Mouse (Mus musculus) liver, embryonic 14.5 days (tissue): ENCODE results near the gene Rpl3l. TPM values are rescaled to one million over a fixed set of nuclear protein-coding genes. Genes with fewer than 3 reads are reported as not detected.

Source experiments
- ATAC-seq: fragments of 200-750 bp; cut with Nextera tagmentation; 2 replicates; pipeline ENCODE4 v1.8.0; 2017; ENCODE audit warnings: moderate number of reproducible peaks, mild to moderate bottlenecking, moderate library complexity; ENCODE audit not compliant: insufficient read depth
- DNase-seq, 3 experiments: peaks; one replicate each; pipeline ENCODE4 v3.0.0-alpha.2; 2012 to 2013; ENCODE audit warnings: low read depth in 3 of 3, low spot score in 3 of 3
- H3K27ac ChIP-seq: fragments of 300-500 bp; sonication (generic); 2 replicates; pipeline ENCODE4 v1.5.1; 2014; ENCODE audit warnings: moderate library complexity, mild to moderate bottlenecking, control low read depth, inconsistent platforms
- H3K27me3 ChIP-seq: fragments of 300-500 bp; sonication (generic); 2 replicates; pipeline ENCODE4 v1.6.1; 2014; ENCODE audit warnings: mild to moderate bottlenecking, low read length, moderate library complexity; ENCODE audit not compliant: control insufficient read depth, insufficient read depth
- H3K36me3 ChIP-seq: fragments of 300-500 bp; sonication (generic); replicated peaks from 2 replicates; pipeline ENCODE4 v1.6.1; 2014; ENCODE audit warnings: low read depth; ENCODE audit not compliant: control insufficient read depth, insufficient read depth
- H3K4me1 ChIP-seq, 2 experiments: fragments of 200-500 bp in 1 of 2; fragments of 300-500 bp in 1 of 2; sonication (generic) in 1 of 2; replicated peaks; 2 replicates each; pipeline ENCODE4 v1.6.1; 2012 to 2014; ENCODE audit warnings: antibody characterized with exemption in 1 of 2, inconsistent platforms in 1 of 2, low read length in 1 of 2; ENCODE audit not compliant: control insufficient read depth in 2 of 2, insufficient read depth in 2 of 2
- H3K4me2 ChIP-seq: fragments of 300-500 bp; sonication (generic); 2 replicates; pipeline ENCODE4 v1.6.1; 2014; ENCODE audit warnings: low read depth, mild to moderate bottlenecking, control low read depth, moderate library complexity
- H3K4me3 ChIP-seq, 2 experiments: fragments of 200-500 bp in 1 of 2; fragments of 300-500 bp in 1 of 2; sonication (generic) in 1 of 2; 2 replicates each; pipeline ENCODE4 v1.5.1; 2012 to 2014; ENCODE audit warnings: low read depth in 2 of 2, low read length in 2 of 2, mild to moderate bottlenecking in 2 of 2, control low read depth in 1 of 2, inconsistent platforms in 1 of 2, moderate library complexity in 1 of 2; ENCODE audit not compliant: insufficient read depth in 1 of 2
- H3K9ac ChIP-seq: fragments of 300-500 bp; sonication (generic); replicated peaks from 2 replicates; pipeline ENCODE4 v1.6.1; 2014; ENCODE audit warnings: mild to moderate bottlenecking, control low read depth, moderate library complexity
- H3K9me3 ChIP-seq: fragments of 300-500 bp; sonication (generic); 2 replicates; pipeline ENCODE4 v1.6.1; 2016; ENCODE audit warnings: low read length, mixed read lengths; ENCODE audit not compliant: control insufficient read depth
- CTCF ChIP-seq: IDR thresholded peaks from 2 replicates; pipeline ENCODE4 v1.5.1; 2016; ENCODE audit warnings: antibody characterized with exemption, low read depth, control low read depth
- EP300 ChIP-seq: IDR thresholded peaks from 2 replicates; pipeline ENCODE4 v1.6.1; 2016; ENCODE audit warnings: antibody characterized with exemption, low read depth
- WGBS: fragments of 180-500 bp; shearing (Covaris S2); extraction: QIAGEN DNeasy Blood & Tissue Kit; methylation state at CpG from one replicate; pipeline ENCODE4 v1.1.7; 2014; ENCODE audit not compliant: insufficient replicate concordance; 5-methylcytosine and 5-hydroxymethylcytosine counted together
- polyA plus RNA-seq, 2 experiments: library from polyadenylated mRNA; depleted of rRNA in 1 of 2; stranded (reverse) in 1 of 2; unstranded in 1 of 2; fragments of >200 nt; fragmentation: Nextera tagmentation in 1 of 2; extraction: Ambion mirVana in 1 of 2; gene quantifications; 2 replicates each; pipeline versions ENCODE4 v1.2.1 to v1.2.3; 2012 to 2014

The Rpl3l gene
- polyA plus RNA-seq, 2 experiments, result 0.03 TPM; not detected in 1

- H3K27me3 ChIP-seq, result no peaks in the 10 kb centered on the region
- no peak overlapping the region for H3K4me3 ChIP-seq
- H3K9me3 ChIP-seq, result no peaks in the 10 kb centered on the region
- WGBS, result 66% methylated on average over 6 of the region's 6 CpGs
- no peak overlapping the region for H3K9ac ChIP-seq
- ATAC-seq, result no peak
- DNase-seq, result no peak
- no peak overlapping the region for H3K4me2 ChIP-seq
- TF ChIP-seq EP300, result no peak
- TF ChIP-seq CTCF, result no peak
- H3K36me3 ChIP-seq, result no peaks in the 10 kb centered on the region
- 0 out of 4 replicates have a peak, but pooled peaks cover 0 to 2% of the 10 kb centered on the region in 2 experiments for H3K4me1 ChIP-seq
- no peak overlapping the region for H3K27ac ChIP-seq
Observed at GRCm38 (mm10) chr17:24729067-24729466, 1.4 kb downstream of the Rpl3l start.

DNA sequence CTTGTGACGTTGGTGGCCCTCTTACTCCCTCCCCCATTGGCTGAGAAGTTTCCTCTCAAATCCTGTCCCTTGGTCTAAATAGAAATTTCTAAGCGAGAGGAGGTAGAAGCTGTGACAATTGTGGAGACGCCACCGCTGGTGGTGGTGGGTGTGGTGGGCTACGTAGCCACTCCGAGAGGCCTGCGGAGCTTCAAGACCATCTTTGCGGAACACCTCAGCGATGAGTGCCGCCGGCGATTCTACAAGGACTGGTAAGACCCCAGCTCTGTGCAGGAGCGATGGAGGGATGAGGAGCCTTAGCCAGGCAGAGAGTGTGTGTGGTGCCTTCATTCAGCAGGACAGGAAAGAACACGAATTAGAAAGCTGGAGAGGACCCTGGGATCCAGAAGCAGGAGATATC, 3.2 kb downstream of the Rpl3l start:
- Histone ChIP-seq H3K27ac (no peak overlapping the region), H3K36me3 (no peaks in the 10 kb centered on the region), H3K4me2 (no peak overlapping the region), H3K9ac (no peak overlapping the region), H3K4me1 (peaks cover 3% of the 10 kb centered on the region in 2 experiments), H3K9me3 (no peaks in the 10 kb centered on the region), H3K27me3 (no peaks in the 10 kb centered on the region), H3K4me3 (no peak overlapping the region)
- no peak for ATAC-seq
- no peak for DNase-seq
- TF ChIP-seq EP300 (no peak), CTCF (no peak)
- WGBS, result 69% methylated on average over 14 of the region's 14 CpGs

DNA sequence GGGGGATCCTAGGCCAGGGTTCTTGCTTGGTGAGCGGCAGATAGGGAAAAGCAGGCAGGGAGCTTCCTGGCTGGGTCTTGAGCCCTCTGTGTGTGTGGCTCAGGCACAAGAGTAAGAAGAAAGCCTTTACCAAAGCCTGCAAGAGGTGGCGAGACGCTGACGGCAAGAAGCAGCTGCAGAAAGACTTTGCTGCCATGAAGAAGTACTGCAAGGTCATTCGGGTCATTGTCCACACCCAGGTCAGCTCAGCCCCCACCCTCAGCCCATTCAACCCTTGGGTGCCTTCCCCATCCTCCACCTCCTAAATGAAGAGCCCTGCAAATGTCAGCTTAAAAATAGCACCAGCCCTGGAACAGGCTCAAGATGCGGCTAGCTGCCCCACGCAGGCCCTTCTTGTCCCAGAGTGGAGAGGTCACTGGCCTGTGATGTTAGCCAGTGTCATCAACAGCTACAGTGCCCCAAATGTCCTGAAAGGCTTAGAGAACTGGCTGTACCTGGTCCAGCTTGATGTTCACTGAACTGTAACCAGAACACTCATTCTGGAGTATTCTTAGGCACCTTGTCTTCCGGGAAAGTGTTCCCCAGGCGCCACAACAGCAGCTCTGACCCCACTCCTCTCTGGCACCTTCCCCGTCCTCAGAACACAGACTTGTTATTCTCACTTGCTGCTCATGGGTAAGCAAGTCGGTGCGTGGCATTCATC, 4.8 kb downstream of the Rpl3l start:
- Histone ChIP-seq H3K4me1 (peaks cover 9 to 11% of the 10 kb centered on the region in 2 experiments), H3K27ac (no peak overlapping the region), H3K36me3 (no peaks in the 10 kb centered on the region), H3K9me3 (no peaks in the 10 kb centered on the region), H3K4me3 (no peak overlapping the region), H3K27me3 (no peaks in the 10 kb centered on the region), H3K9ac (no peak overlapping the region), H3K4me2 (no peak overlapping the region)
- DNase-seq (no peak), ATAC-seq (no peak)
- TF ChIP-seq EP300, result no peak
- no peak for TF ChIP-seq CTCF
- WGBS, result 77% methylated on average over 12 of the region's 12 CpGs

DNA sequence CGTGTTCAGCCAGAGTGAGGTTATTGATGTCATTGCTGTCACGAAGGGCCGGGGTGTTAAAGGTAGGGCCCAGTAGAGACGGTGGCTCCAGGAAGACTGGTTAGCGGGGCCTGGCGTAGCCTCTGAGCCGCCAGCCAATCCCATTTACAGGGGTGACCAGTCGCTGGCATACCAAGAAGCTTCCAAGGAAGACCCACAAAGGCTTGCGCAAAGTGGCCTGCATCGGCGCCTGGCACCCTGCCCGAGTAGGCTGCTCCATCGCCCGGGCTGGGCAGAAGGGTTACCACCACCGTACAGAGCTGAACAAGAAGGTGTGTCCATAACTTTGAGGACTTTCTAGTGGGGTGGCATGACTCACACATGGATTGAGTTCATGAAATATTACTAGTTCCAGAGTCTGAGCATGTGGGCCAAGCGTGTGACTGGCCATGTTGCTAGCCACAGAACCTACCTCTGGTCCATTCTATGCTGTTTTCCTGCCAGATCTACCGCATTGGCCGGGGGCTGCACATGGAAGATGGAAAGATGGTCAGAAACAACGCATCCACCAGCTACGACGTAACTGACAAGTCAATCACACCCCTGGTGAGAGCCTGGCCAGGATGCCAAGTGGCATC, 5.9 kb downstream of the Rpl3l start:
- Histone ChIP-seq H3K9me3 (no peaks in the 10 kb centered on the region), H3K36me3 (no peaks in the 10 kb centered on the region), H3K9ac (no peak overlapping the region), H3K27me3 (no peaks in the 10 kb centered on the region), H3K4me2 (no peak overlapping the region), H3K4me3 (no peak overlapping the region), H3K4me1 (peaks cover 17 to 21% of the 10 kb centered on the region in 2 experiments), H3K27ac (no peak overlapping the region)
- 79% methylated on average over 21 of the region's 21 CpGs for WGBS
- ATAC-seq, result no peak
- TF ChIP-seq EP300 (no peak), CTCF (no peak)
- no peak for DNase-seq

DNA sequence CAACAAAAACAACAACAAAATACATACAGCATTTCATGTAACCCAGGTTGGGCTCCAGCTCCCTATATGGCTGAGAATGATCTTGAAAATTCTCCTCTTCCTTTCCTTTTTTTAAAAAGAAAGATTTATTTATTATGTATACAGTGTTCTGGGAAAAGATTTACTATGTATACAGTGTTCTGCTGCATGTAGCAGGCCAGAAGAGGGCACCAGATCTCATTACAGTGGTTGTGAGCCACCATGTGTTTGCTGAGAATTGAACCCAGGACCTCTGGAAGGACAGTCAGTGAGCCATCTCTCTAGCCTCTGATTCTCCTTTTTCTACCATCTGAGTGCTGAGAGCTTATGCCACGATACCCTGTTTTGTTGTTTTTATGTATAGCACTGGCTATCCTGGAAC, 6.9 kb downstream of the Rpl3l start:
- H3K27ac ChIP-seq, result no peak overlapping the region
- H3K9me3 ChIP-seq, result no peaks in the 10 kb centered on the region
- H3K4me1 ChIP-seq, result peaks cover 17 to 21% of the 10 kb centered on the region in 2 experiments
- H3K27me3 ChIP-seq, result no peaks in the 10 kb centered on the region
- no peaks in the 10 kb centered on the region for H3K36me3 ChIP-seq
- TF ChIP-seq EP300 (no peak), CTCF (peak; percentile 32; the same call in 1 of the 2 replicates)
- H3K9ac ChIP-seq, result no peak overlapping the region
- 69% methylated on average over 1 of the region's 1 CpGs for WGBS
- H3K4me3 ChIP-seq, result no peak overlapping the region
- no peak overlapping the region for H3K4me2 ChIP-seq
- no peak for DNase-seq
- no peak for ATAC-seq
